Mouse (Mus musculus): ENCODE measurements around the gene Lrrc8d. TPM values are rescaled to one million over a fixed set of nuclear protein-coding genes. Genes with fewer than 3 reads are reported as not detected.
"Not testable (repeated sequence)": the region's sequence is repeated elsewhere in the genome, so short reads cannot be mapped to it uniquely, and the experiment has no call there.

The Lrrc8d gene
- total RNA-seq, 2 experiments from 2014 or later, result 47.7 to 48.8 TPM

GRCm38 (mm10) chr5:105859716-105860460 is 160.1 kb downstream of the Lrrc8d start:
- no peak for DNase-seq

DNA sequence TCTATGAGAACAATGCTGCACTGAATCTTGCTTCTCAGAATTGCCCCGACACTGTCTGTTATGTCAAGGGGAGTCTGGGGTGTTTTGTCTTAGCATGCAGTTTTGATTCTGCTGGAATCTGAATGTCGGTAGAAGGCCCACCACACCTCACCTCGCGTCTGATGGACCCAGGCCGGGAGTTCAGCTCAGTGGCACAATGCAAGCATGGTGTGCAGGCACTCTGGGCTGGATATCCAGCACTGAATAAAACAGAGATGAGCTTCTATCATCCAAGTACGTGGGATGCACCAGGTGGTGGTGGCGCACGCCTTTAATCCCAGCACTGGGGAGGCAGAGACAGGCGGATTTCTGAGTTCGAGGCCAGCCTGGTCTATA is 160.7 kb downstream of the Lrrc8d start:
- DNase-seq, result no peak

GRCm38 (mm10) chr5:105861616-105862015 is 161.8 kb downstream of the Lrrc8d start:
- DNase-seq, result no peak

DNA sequence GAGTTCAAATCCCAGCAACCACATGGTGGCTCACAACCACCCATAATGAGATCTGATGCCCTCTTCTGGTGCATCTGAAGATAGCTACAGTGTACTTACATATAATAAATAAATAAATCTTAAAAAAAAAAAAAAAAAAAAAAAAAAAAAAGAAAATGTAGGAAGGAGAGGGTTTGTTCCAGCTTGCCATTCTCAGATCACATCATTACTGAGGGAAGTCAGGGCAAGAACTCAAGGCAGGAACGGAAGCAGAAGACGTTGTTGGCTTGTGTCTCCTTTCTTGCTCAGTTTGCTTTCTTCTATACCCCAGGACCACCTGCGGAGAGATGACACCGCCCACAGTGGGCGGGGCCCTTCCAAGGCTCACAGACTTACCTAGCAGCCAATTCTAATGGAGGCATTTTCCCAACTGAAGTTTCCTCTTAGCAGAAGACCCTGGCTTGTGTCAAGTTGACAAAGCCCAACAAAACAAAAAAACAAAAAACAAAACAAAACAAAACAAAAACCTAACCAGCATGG is 165.4 kb downstream of the Lrrc8d start:
- DNase-seq, result not testable (repeated sequence)

DNA sequence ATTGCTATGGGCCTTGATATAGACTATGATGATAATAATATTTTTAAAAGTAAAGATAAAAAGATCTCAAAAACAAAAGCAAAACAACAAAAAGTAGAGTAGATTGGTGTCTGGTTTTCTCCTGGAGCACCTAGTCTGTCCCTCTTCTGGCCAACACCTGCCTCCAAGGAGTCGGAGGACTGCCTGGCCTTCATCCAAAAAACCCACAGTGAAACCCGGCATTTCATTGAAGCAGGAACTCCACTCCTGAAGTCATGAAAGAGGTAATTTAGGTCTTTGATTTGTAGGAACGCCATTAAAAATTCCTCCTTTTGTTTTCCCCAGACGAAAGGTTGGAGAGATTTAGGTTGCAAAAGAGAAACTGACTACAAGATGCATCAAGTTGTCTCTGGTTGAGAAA is 167.7 kb downstream of the Lrrc8d start:
- no peak for DNase-seq

DNA sequence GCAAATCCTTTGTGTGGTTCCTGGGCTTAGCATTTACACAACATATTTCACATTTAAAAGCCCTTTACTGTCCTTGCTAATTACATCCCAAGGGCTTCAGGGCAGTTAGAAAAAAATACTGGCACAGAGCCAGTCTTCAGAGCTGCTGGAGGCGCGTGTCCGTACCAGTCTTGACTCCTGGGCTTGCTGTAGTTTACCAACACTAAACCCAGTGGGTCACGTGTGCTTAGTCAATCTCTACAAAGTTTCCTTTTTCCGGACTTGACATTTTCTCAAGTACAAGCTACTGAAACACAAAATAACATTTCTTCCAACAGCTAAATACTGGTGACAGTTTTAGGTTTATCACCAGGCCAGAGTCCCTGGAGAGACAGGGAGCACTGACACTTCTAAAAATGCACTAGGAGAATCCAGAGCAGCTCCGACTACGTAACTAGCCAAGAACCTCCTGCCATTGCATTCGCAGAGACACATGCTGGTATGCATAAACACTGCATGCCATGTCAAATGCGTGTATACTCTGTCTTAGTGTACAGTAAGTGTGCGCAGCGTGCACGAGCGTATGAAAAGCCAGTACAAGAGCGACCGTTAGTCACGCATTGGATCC is 168.2 kb downstream of the Lrrc8d start:
- DNase-seq, result no peak

- peak; percentile 74 to 79 for DNase-seq
Measured at GRCm38 (mm10) chr5:105868593-105868992, 168.8 kb downstream of the Lrrc8d start.

- DNase-seq, result no peak
Measured at GRCm38 (mm10) chr5:105869739-105870138, 170.0 kb downstream of the Lrrc8d start.

GRCm38 (mm10) chr5:105871140-105871539 is 171.4 kb downstream of the Lrrc8d start:
- no peak for DNase-seq

- no peak for DNase-seq
Measured at GRCm38 (mm10) chr5:105872176-105872575, 172.4 kb downstream of the Lrrc8d start.

- no peak for DNase-seq
Measured at GRCm38 (mm10) chr5:105872916-105873315, 173.1 kb downstream of the Lrrc8d start.

DNA sequence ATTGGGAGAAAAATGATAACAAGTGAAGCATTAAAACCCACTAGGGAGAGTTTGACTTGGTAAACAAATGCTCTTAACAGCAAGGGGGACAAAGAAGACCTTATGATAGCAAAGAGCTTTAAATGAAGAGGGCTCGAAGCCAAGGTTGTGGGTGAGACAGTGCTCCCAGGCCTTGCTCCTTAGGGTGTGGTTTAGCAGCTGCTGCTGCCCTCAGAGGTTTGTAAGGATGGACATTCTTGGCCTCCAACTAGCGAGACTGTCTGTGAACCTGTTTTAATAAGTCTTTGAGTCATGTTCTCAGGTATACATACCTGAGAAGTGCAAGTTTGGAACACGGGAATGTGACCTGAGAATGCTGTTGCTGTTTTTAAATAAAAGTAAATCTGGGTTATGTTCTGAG is 174.0 kb downstream of the Lrrc8d start:
- no peak for DNase-seq

GRCm38 (mm10) chr5:105874476-105874875 is 174.7 kb downstream of the Lrrc8d start:
- DNase-seq, result no peak

DNA sequence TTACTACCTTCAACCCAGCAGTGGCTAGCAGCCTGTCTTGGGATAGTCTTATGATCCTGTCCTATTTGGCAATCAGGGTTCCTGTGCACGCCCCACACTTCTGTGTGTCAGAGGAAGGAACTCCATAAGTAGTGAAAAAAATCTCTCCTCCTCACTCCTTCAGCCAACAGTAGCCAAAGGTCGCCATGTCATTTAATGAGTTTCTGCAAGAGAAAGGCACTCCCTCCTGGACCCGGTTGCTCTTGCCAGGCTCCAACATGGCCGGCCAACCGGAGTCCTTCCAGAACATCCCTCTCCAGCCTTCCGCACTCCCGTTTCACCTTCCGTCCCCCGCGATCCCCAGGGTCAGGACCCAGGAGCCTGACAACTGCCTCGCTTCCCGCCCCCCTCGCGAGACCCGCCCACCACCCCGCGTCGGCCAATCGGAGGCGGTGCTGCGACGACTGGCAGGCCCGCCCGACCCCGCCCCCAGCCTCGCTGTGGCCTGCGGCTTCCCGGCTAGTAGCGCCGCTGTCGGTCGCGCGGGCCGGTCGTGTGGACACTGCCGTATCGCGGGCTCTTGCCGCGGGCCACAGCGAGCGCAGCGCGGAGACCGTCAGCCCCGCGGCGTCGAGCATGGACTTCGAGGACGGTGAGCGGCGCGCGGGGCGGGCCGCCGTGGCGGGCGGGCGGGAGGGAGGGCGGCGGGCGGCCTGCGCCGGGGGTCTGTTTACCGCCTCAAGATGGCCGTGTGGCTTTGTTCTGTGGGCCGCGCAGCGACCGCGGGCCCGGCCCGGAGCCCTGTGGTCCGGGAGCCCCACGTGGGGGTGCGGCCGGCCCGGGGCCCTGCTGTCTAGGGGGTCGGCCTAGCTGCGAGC is 176.5 kb downstream of the Lrrc8d start, which contains the start of gene Zfp326:
Gene Zfp326 (plus strand): TSS at position 498 of the 857 bp plus-strand sequence.
- DNase-seq, result peak; percentile 82

GRCm38 (mm10) chr5:105876925-105877774 is 177.4 kb downstream of the Lrrc8d start:
- peak; percentile 21 to 24 for DNase-seq

Other genes with a start within 250 kb of the Lrrc8d start
- gene Lrrc8c, start 180.6 kb upstream of the Lrrc8d start, total RNA-seq (2021), result 10 to 100 TPM; 28.9 to 32.6 TPM
- 10 to 100 TPM; 38.8 to 41.3 TPM for gene Zfp326, start 176.6 kb downstream of the Lrrc8d start, total RNA-seq (2021)